Mouse (Mus musculus): ENCODE measurements around the gene Acvr2b.
"Not testable (repeated sequence)": the region's sequence is repeated elsewhere in the genome, so short reads cannot be mapped to it uniquely, and the experiment has no call there.

The Acvr2b gene

DNA sequence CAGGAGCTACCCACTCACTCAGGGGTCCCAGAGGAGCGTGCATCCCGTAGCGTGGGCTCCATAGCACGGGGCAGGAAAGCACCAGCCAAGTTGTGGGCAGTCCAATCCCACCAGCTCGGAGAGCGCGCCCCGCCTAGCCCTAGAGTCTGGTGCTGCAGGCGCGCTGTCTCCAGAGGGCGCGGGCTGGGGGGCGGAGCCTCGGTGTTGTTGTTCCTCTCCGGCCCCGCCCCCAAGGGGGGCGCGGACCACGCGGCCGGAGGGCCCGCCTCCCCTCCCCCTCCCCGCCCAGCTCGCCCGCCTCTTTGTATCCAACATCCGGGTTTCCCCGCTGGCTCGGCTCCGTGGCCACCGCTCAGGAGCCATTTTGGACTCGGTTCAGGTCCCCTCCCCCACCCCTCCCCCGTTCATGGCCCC, at the start of gene Acvr2b:
Gene Acvr2b, plus strand, starts transcription at position 318 of the 414 bp plus-strand sequence.
- DNase-seq (ENCODE audit: low read depth, low spot score), result peak; percentile 50

- no peak for DNase-seq (ENCODE audit: low read depth, low spot score)
Observed at GRCm38 (mm10) chr9:119353926-119354325, 48.0 kb upstream of the Acvr2b start.

GRCm38 (mm10) chr9:119355943-119356342, 46.0 kb upstream of the Acvr2b start:
- no peak for DNase-seq (ENCODE audit: low read depth, low spot score)

- peak; percentile 76 for DNase-seq (ENCODE audit: low read depth, low spot score)
Observed at GRCm38 (mm10) chr9:119357331-119358057, 44.4 kb upstream of the Acvr2b start, which contains the start of gene Xylb. Gene Xylb, plus strand, starts transcription at chr9:119357381.

- no peak for DNase-seq (ENCODE audit: low read depth, low spot score)
Observed at GRCm38 (mm10) chr9:119358058-119358429, 43.9 kb upstream of the Acvr2b start.

DNA sequence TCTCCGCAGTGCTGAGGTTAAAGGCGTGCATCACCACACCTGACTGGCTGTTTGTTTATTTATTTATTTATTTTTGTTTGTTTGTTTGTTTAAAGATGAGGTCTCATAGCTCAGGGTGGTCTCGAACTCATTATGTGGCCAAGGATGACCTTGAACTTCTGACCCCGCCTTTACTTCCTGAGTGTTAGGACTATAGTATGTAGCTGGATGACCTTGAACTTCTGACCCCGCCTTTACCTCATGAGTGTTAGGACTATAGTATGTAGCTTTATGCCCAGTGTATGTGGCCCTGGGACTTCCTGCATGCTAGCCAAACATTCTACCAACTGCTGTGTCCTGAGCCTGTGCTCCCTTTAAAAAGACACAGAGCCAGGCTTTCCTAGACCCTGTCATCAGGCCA, 40.5 kb upstream of the Acvr2b start:
- no peak for DNase-seq (ENCODE audit: low read depth, low spot score)

DNA sequence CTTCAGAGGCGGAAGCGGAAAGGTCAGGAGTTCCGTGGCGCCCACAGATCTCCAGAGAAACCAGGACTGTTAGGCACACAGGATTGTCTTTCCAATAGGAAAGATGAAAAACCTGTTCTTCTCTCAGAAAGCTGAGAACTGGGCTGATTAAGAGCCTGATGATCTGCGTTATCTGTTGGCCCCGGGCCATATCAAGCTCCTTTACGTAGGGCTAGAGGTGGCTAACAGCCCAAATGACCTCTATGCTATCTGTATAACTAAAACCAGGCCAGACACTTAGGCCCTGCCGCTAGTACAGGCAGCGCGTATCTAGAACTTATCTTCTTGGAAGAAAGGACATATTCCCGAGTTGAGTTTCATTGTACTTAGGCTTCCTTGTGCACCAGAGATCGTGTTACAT, 38.7 kb upstream of the Acvr2b start:
- no peak for DNase-seq (ENCODE audit: low read depth, low spot score)

- no peak for DNase-seq (ENCODE audit: low read depth, low spot score)
Observed at GRCm38 (mm10) chr9:119365284-119365683, 36.6 kb upstream of the Acvr2b start, which contains the start of gene Slc22a14. Gene Slc22a14, minus strand, starts transcription at chr9:119365553.

- no peak for DNase-seq (ENCODE audit: low read depth, low spot score)
Observed at GRCm38 (mm10) chr9:119368367-119368766, 33.6 kb upstream of the Acvr2b start.

GRCm38 (mm10) chr9:119370770-119371169, 31.1 kb upstream of the Acvr2b start:
- DNase-seq (ENCODE audit: low read depth, low spot score), result not testable (repeated sequence)

DNA sequence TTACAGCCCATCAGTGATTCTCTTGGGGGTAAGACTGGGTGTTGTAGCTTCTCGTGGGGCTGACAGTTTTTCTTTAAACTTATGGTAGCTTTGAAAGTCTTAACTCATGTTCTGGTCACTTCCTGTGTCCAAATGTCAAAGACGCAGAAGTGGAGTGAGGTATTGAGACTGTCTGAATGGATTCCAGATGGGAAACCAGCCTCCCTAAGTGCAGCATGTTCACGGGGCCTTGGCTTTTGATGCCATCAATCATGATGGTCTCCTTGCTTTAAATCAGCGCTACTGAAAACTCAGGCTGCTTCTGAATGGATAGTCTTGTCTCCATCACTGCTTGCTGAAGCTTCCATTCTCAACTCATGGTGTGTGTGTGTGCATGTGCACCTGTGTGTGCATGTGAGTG, 30.7 kb upstream of the Acvr2b start:
- DNase-seq (ENCODE audit: low read depth, low spot score), result no peak

DNA sequence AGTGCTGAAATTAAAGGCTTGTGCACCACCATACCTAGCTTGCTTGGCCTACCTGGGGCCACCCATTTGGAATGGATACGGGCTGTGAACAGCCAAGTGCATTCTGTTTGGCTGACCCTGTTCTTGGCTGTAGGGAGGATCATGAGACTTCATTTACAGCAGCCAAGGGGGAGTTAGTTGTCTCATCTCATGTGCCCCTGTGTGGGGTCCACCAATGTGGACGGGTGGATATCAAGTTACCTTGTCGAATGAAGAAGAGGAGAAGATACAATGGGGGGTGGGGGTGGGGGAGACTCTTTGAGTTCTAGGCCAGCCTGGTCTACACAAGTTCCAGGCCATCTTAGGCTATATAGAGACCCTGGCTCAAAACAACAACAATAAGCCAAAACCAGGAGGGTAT, 26.9 kb upstream of the Acvr2b start:
- no peak for DNase-seq (ENCODE audit: low read depth, low spot score)

DNA sequence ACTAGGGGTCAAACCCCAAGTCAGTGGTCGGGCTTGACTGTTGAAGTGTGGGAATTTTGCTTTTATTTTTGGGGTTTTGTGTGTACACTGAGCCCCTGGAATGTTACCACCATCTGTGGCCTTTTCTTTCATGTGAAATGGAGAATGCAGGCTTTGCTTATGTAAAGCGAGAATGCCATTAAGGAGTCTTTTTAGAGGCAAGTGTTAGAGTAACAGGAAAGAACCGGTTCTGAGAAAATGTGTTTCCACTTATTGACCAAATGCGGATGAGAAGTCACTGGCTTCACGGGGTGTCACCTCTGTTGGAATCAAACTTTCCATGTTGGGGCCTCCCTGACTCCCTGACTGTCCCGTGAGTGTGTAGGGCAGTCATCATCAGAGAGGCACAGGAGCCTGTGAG, 26.4 kb upstream of the Acvr2b start:
- no peak for DNase-seq (ENCODE audit: low read depth, low spot score)

DNA sequence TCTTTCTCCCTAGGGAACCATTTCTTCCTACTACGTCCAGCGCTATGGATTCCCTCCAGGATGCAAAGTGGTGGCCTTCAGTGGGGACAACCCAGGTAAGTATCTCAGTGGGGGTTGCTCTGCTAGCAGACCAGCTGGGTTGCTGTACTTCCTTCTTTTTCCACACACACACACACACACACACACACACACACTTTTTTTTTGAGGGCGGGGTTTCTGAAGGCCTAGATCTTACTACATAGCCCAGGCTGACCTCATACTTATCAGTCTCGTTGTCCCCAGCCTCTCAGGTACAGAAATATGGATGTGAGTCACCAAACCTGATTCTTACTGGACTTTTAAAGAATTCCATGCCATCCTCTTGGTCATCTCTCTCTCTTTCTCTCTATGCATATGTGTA, 23.7 kb upstream of the Acvr2b start:
- DNase-seq (ENCODE audit: low read depth, low spot score), result no peak

DNA sequence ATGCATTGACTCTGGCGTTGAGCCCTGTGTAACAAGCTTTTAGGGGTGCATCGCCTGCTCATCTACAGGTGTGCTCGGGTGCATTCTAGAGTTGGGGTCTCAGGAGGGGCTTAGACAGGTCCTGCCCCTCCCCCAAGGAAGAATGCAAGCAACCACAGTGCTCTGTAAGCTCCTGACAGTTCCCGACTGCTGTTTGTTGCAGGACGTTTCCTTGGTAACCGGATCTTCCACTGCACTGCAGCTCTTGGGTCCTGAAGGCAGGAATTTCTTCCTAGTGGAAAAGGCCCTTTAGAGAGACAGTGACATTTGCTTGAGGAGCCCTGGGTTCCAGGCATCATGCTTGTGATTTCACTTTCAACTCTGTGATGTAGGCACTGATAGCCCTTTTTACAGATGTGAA, 19.3 kb upstream of the Acvr2b start:
- no peak for DNase-seq (ENCODE audit: low read depth, low spot score)

DNA sequence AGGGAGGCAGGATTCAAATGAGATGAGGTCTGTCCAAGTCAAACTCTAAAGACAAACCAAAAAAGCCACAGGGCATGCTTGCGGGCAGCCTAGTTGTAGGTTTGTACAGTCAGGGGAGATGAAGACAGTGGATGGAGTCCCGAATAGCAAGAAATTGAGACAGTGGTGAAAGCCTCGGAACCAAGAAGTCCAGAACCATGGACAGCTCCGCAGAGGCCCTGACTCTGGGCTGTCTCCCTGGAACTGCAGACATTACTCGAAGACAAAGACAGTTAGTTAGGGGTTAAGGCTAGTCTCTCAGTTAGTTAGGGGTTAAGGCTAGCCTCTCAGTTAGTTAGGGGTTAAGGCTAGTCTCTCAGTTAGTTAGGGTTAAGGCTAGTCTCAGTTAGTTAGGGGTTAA, 13.0 kb upstream of the Acvr2b start:
- peak; percentile 15 for DNase-seq (ENCODE audit: low read depth, low spot score)

DNA sequence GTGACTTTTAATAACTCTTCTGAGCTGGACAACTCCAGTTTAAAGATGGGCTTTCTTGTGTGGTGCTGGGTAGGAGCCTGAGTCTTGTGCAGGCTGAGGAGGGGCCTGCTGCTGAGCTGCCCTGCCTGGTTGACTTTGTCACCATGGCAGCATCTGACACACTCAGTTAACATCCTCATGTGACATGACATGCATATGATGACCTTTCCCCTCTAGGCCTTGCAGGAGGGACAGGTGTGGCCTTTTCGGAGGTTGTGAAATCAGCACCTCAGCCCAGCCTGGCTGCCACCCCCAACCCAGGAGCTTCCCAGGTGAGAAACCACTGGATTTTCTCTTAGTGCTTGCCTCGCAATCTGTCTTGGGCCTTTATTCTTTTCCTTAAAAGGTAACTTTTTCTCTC, 11.7 kb upstream of the Acvr2b start:
- no peak for DNase-seq (ENCODE audit: low read depth, low spot score)

GRCm38 (mm10) chr9:119394808-119395207, 7.1 kb upstream of the Acvr2b start:
- DNase-seq (ENCODE audit: low read depth, low spot score), result no peak

DNA sequence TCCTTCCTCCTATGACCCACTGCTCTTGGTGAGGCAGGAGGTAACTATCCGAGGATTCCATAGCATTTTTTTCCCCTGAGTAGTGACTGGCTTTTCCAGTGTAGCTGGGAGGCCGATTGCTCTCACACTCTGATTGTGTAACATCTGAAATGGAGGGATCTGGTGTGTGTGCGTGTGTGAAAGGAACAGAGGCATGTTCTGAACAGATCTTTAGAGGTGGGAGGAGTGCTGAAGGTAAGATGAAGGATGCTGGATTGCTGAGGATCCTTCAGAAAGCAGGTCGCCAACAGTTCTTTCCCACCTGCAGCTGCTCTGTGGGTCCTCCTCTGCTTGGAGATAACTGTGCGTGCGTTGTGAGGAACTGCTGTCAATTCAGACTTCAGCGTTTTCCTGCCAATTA, 567 bp upstream of the Acvr2b start:
- DNase-seq (ENCODE audit: low read depth, low spot score), result no peak

- peak; percentile 21 for DNase-seq (ENCODE audit: low read depth, low spot score)
Observed at GRCm38 (mm10) chr9:119402253-119403235, 626 bp downstream of the Acvr2b start.

DNA sequence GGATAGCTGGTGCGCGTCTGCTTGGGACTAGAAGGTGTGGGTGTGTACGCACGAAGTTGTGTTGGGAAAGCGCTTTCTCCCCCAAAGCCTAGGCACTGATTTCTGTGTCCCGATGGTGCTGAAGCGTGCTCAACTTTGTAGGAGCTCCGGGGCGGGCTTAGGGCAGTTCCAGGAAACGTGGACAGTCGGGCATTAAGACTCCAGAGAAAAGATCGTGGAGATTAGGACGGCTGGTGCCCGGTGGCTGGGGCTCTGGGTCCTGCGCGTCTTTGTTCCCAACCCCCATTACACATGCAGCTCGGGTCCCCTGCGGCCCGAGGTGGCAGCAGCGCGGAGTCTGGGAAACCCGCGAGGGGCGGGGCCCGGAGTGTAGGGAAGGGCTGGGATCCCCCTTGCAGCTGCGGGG, 1.3 kb downstream of the Acvr2b start:
- DNase-seq (ENCODE audit: low read depth, low spot score), result no peak

GRCm38 (mm10) chr9:119404090-119404489, 2.2 kb downstream of the Acvr2b start:
- no peak for DNase-seq (ENCODE audit: low read depth, low spot score)

DNA sequence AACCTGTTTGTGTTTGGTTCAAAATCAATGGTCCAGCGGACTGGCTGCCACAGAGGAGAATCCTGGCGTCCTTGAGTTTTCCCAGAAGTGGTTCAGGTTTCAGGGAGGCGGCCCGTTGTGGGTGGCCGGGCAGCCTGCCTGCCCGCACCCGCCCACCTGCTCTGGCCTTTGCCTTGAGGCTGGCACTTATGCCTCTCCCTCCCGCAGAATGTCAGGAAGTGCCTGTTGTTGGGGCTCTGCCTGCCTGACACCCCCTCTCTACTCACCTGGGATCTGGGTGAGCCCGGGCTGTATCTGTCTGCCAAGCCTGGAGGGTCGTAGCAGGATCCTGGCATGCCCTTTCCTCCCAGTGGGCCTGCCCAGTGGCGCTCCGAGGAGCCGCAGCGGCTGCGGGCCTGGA, 6.0 kb downstream of the Acvr2b start:
- DNase-seq (ENCODE audit: low read depth, low spot score), result no peak
